23 mouse cellular contexts compared by ENCODE assay signal in genomic region chrX:85743837-85744236, GRCm38 (mm10). TPM values are rescaled to one million over a fixed set of nuclear protein-coding genes. Genes with fewer than 3 reads are reported as not detected.
DNase-seq lines count a peak whose midpoint lies in the region; ATAC-seq and TF ChIP-seq lines count a peak whose summit lies in the region.
"Had no signal": no experiment of that assay in that cellular context is flagged by ENCODE, and none has a peak within 500 bp of the region (broad histone marks: within the 10 kb centered on the region; RNA-seq: fewer than 3 reads in every experiment).

No protein-coding gene starts in this region.

- no peak overlapping the region for H3K27ac ChIP-seq in intestine, embryonic 16.5 days (ENCODE audit: low read length)
- H3K27ac ChIP-seq in intestine, embryonic 15.5 days, result no peak overlapping the region
- peak overlapping the region; percentile 34; the same call in 1 of the 2 replicates for H3K27ac ChIP-seq in liver, postnatal 0 days (ENCODE audit: low read depth)
- H3K27ac ChIP-seq in liver, embryonic 11.5 days (ENCODE audit: low read depth, low read length), result no peak overlapping the region
- H3K27ac ChIP-seq in kidney, embryonic 14.5 days (ENCODE audit: low read depth, low read length), result no peak overlapping the region
- H3K27ac ChIP-seq: embryonic facial prominence, embryonic 10.5 days; embryonic facial prominence, embryonic 12.5 days; forebrain, embryonic 13.5 days; forebrain, embryonic 15.5 days had no signal

- 68% methylated on average over 3 of the region's 3 CpGs for whole genome bisulfite sequencing in intestine, embryonic 16.5 days
- WGBS in intestine, embryonic 15.5 days, result 76% methylated on average over 3 of the region's 3 CpGs
- 63% methylated on average over 3 of the region's 3 CpGs for WGBS in liver, postnatal 0 days (ENCODE audit: insufficient replicate concordance)
- 88% methylated on average over 3 of the region's 3 CpGs for WGBS in liver, embryonic 11.5 days
- WGBS in kidney, embryonic 14.5 days, result 83% methylated on average over 3 of the region's 3 CpGs

- no peaks in the 10 kb centered on the region for H3K9me3 ChIP-seq in intestine, embryonic 16.5 days (ENCODE audit: control insufficient read depth, low read length)
- H3K9me3 ChIP-seq in intestine, embryonic 15.5 days, result no peaks in the 10 kb centered on the region
- no peaks in the 10 kb centered on the region for H3K9me3 ChIP-seq in liver, postnatal 0 days (ENCODE audit: low read length)
- no peaks in the 10 kb centered on the region for H3K9me3 ChIP-seq in liver, embryonic 11.5 days (ENCODE audit: control insufficient read depth, low read length)
- H3K9me3 ChIP-seq in kidney, embryonic 14.5 days (ENCODE audit: control insufficient read depth, low read length), result no peaks in the 10 kb centered on the region
- H3K9me3 ChIP-seq: embryonic facial prominence, embryonic 10.5 days; embryonic facial prominence, embryonic 12.5 days; forebrain, embryonic 13.5 days; forebrain, embryonic 15.5 days; G1E had no signal

- TF ChIP-seq CTCF in liver, postnatal 0 days (IDR thresholded peaks at IDR 0.05; ENCODE audit: low read depth), result no peak

- no peak for DNase-seq in liver, postnatal 0 days
- DNase-seq in liver, embryonic 11.5 days (ENCODE audit: low spot score), result no peak
- DNase-seq: adrenal gland, adult 8-10 months; adrenal gland, postnatal 14 days; adrenal gland, postnatal 36 days; B cell, adult 2 months; cerebellum, adult 11-12 months; cerebellum, adult 2 months; cerebellum, adult 9-10 months; cerebellum, postnatal 10 days; cerebellum, postnatal 25 days had no signal

- no peaks in the 10 kb centered on the region for H3K4me1 ChIP-seq in intestine, embryonic 16.5 days (ENCODE audit: control insufficient read depth, insufficient read depth, low read length)
- no peaks in the 10 kb centered on the region for H3K4me1 ChIP-seq in intestine, embryonic 15.5 days (replicated peaks)
- no peaks in the 10 kb centered on the region for H3K4me1 ChIP-seq in liver, postnatal 0 days (ENCODE audit: insufficient read depth)
- no peaks in the 10 kb centered on the region for H3K4me1 ChIP-seq in liver, embryonic 11.5 days (replicated peaks; ENCODE audit: control insufficient read depth, insufficient read depth, low read length)
- H3K4me1 ChIP-seq in kidney, embryonic 14.5 days (ENCODE audit: control insufficient read depth, insufficient read depth, low read length), result no peaks in the 10 kb centered on the region
- H3K4me1 ChIP-seq: embryonic facial prominence, embryonic 10.5 days; embryonic facial prominence, embryonic 12.5 days; forebrain, embryonic 13.5 days; forebrain, embryonic 15.5 days had no signal

- H3K4me2 ChIP-seq in intestine, embryonic 16.5 days (ENCODE audit: low read depth, low read length), result no peak overlapping the region
- H3K4me2 ChIP-seq in intestine, embryonic 15.5 days (replicated peaks), result no peak overlapping the region
- no peak overlapping the region for H3K4me2 ChIP-seq in liver, postnatal 0 days (ENCODE audit: low read depth, low read length)
- H3K4me2 ChIP-seq in liver, embryonic 11.5 days, result no peak overlapping the region
- H3K4me2 ChIP-seq in kidney, embryonic 14.5 days (replicated peaks; ENCODE audit: low read depth, low read length), result no peak overlapping the region
- H3K4me2 ChIP-seq: embryonic facial prominence, embryonic 12.5 days; forebrain, embryonic 13.5 days; forebrain, embryonic 15.5 days had no signal

- peak; percentile 63; the same call in 1 of the 2 replicates for TF ChIP-seq EP300 in liver, postnatal 0 days (IDR thresholded peaks at IDR 0.05; ENCODE audit: low read depth)

- H3K4me3 ChIP-seq in intestine, embryonic 16.5 days (ENCODE audit: low read length), result no peak overlapping the region
- no peak overlapping the region for H3K4me3 ChIP-seq in intestine, embryonic 15.5 days (replicated peaks)
- no peak overlapping the region for H3K4me3 ChIP-seq in liver, postnatal 0 days (ENCODE audit: low read depth, low read length)
- no peak overlapping the region for H3K4me3 ChIP-seq in liver, embryonic 11.5 days (ENCODE audit: low read depth, low read length)
- no peak overlapping the region for H3K4me3 ChIP-seq in kidney, embryonic 14.5 days (ENCODE audit: low read length)
- H3K4me3 ChIP-seq: embryonic facial prominence, embryonic 10.5 days; embryonic facial prominence, embryonic 12.5 days; forebrain, embryonic 13.5 days; forebrain, embryonic 15.5 days had no signal

- H3K9ac ChIP-seq in intestine, embryonic 16.5 days (ENCODE audit: low read depth, low read length), result no peak overlapping the region
- no peak overlapping the region for H3K9ac ChIP-seq in intestine, embryonic 15.5 days
- H3K9ac ChIP-seq in liver, postnatal 0 days (replicated peaks), result no peak overlapping the region
- H3K9ac ChIP-seq in liver, embryonic 11.5 days (ENCODE audit: low read depth, low read length), result no peak overlapping the region
- no peak overlapping the region for H3K9ac ChIP-seq in kidney, embryonic 14.5 days (ENCODE audit: low read depth, low read length)
- H3K9ac ChIP-seq: embryonic facial prominence, embryonic 12.5 days; forebrain, embryonic 13.5 days; forebrain, embryonic 15.5 days had no signal

- ATAC-seq in intestine, embryonic 16.5 days, result peak; percentile 28; the same call in 1 of the 2 replicates
- ATAC-seq in intestine, embryonic 15.5 days, result no peak
- no peak for ATAC-seq in liver, postnatal 0 days
- ATAC-seq in liver, embryonic 11.5 days (replicated peaks; ENCODE audit: low FRiP score), result no peak
- no peak for ATAC-seq in kidney, embryonic 14.5 days (ENCODE audit: low FRiP score, low TSS enrichment)
- ATAC-seq: activated CD4-positive, CD25-positive, alpha-beta regulatory T cell, adult 4 months; CD4-positive, CD25-positive, alpha-beta regulatory T cell, adult 4 months; forebrain, embryonic 13.5 days; forebrain, embryonic 15.5 days; Patski had no signal

- no peaks in the 10 kb centered on the region for H3K27me3 ChIP-seq in intestine, embryonic 16.5 days (replicated peaks; ENCODE audit: control insufficient read depth, insufficient read depth, low read length)
- H3K27me3 ChIP-seq in intestine, embryonic 15.5 days (replicated peaks), result no peaks in the 10 kb centered on the region
- no peaks in the 10 kb centered on the region for H3K27me3 ChIP-seq in liver, postnatal 0 days (ENCODE audit: insufficient read depth, low read length)
- no peaks in the 10 kb centered on the region for H3K27me3 ChIP-seq in liver, embryonic 11.5 days (replicated peaks; ENCODE audit: control insufficient read depth, insufficient read depth, low read length)
- H3K27me3 ChIP-seq in kidney, embryonic 14.5 days (ENCODE audit: control insufficient read depth, insufficient read depth, low read length), result no peaks in the 10 kb centered on the region
- H3K27me3 ChIP-seq: CH12.LX; embryonic facial prominence, embryonic 12.5 days; forebrain, embryonic 13.5 days; forebrain, embryonic 15.5 days had no signal

- no peaks in the 10 kb centered on the region for H3K36me3 ChIP-seq in intestine, embryonic 16.5 days (ENCODE audit: control insufficient read depth, insufficient read depth, low read length)
- no peaks in the 10 kb centered on the region for H3K36me3 ChIP-seq in intestine, embryonic 15.5 days
- no peaks in the 10 kb centered on the region for H3K36me3 ChIP-seq in liver, postnatal 0 days (replicated peaks; ENCODE audit: insufficient read depth, low read length)
- no peaks in the 10 kb centered on the region for H3K36me3 ChIP-seq in liver, embryonic 11.5 days (ENCODE audit: control insufficient read depth, insufficient read depth, low read length)
- no peaks in the 10 kb centered on the region for H3K36me3 ChIP-seq in kidney, embryonic 14.5 days (ENCODE audit: control insufficient read depth, insufficient read depth, low read length)
- H3K36me3 ChIP-seq: embryonic facial prominence, embryonic 10.5 days; embryonic facial prominence, embryonic 12.5 days; forebrain, embryonic 15.5 days had no signal

RNA-seq across cellular contexts. Expression of gene Gk, which starts 32.8 kb away (rescaled TPM):
- polyA plus RNA-seq in intestine, embryonic 16.5 days (2015; fragmentation: Nextera tagmentation; extraction: Ambion mirVana), result 39.3 and 55.9 TPM in 2 replicates
- polyA plus RNA-seq in intestine, embryonic 15.5 days (2015; fragmentation: Nextera tagmentation; extraction: Ambion mirVana), result 24.5 and 25.4 TPM in 2 replicates
- polyA plus RNA-seq in liver, postnatal 0 days (2015; fragmentation: Nextera tagmentation; extraction: Ambion mirVana), result 53.4 and 56.9 TPM in 2 replicates
- polyA plus RNA-seq in liver, embryonic 11.5 days (2014; fragmentation: Nextera tagmentation; extraction: Ambion mirVana), result 6.9 and 7.1 TPM in 2 replicates
- polyA plus RNA-seq in kidney, embryonic 14.5 days (2014; fragmentation: Nextera tagmentation; extraction: Ambion mirVana), result 11.0 and 24.1 TPM in 2 replicates
